Mouse (Mus musculus) heart, embryonic 12.5 days (tissue): ENCODE results near the gene Polr2b. TPM values are rescaled to one million over a fixed set of nuclear protein-coding genes. Genes with fewer than 3 reads are reported as not detected.

Experiments
- ATAC-seq: fragments of 200-750 bp; cut with Nextera tagmentation; 2 replicates; pipeline ENCODE4 v1.8.0; 2017; ENCODE audit warnings: moderate TSS enrichment, moderate library complexity; ENCODE audit not compliant: insufficient number of reproducible peaks, low FRiP score
- H3K27ac ChIP-seq: fragments of 300-500 bp; sonication (generic); 2 replicates; pipeline ENCODE4 v1.5.1; 2016; ENCODE audit warnings: mild to moderate bottlenecking, moderate library complexity; ENCODE audit not compliant: poor library complexity, severe bottlenecking
- H3K27me3 ChIP-seq: fragments of 300-500 bp; sonication (generic); replicated peaks from 2 replicates; pipeline ENCODE4 v1.6.1; 2016; ENCODE audit warnings: mild to moderate bottlenecking, moderate library complexity
- H3K36me3 ChIP-seq: fragments of 300-500 bp; sonication (generic); 2 replicates; pipeline ENCODE4 v1.6.1; 2016; ENCODE audit warnings: mild to moderate bottlenecking, moderate library complexity
- H3K4me1 ChIP-seq: fragments of 300-500 bp; sonication (generic); replicated peaks from 2 replicates; pipeline ENCODE4 v1.6.1; 2016; ENCODE audit warnings: mild to moderate bottlenecking
- H3K4me2 ChIP-seq: fragments of 300-500 bp; sonication (generic); 2 replicates; pipeline ENCODE4 v1.6.1; 2016; ENCODE audit warnings: mild to moderate bottlenecking, moderate library complexity
- H3K4me3 ChIP-seq: fragments of 300-500 bp; sonication (generic); 2 replicates; pipeline ENCODE4 v1.5.1; 2016; ENCODE audit warnings: mild to moderate bottlenecking
- H3K9ac ChIP-seq: fragments of 300-500 bp; sonication (generic); 2 replicates; pipeline ENCODE4 v1.6.1; 2016; ENCODE audit warnings: mild to moderate bottlenecking, moderate library complexity
- H3K9me3 ChIP-seq: fragments of 300-500 bp; sonication (generic); replicated peaks from 2 replicates; pipeline ENCODE4 v1.6.1; 2016; ENCODE audit warnings: mild to moderate bottlenecking, moderate library complexity
- WGBS: fragments of 180-500 bp; shearing (Covaris S2); methylation state at CpG from one replicate; pipeline ENCODE4 v1.1.7; 2016; 5-methylcytosine and 5-hydroxymethylcytosine counted together
- polyA plus RNA-seq: library from polyadenylated mRNA; unstranded; fragments of >200 nt; fragmentation: Nextera tagmentation; extraction: Ambion mirVana; gene quantifications from 2 replicates; pipeline ENCODE4 v1.2.1, GENCODE M21; 2016

The Polr2b gene
- polyA plus RNA-seq: 46.1 and 49.9 TPM in 2 replicates

DNA sequence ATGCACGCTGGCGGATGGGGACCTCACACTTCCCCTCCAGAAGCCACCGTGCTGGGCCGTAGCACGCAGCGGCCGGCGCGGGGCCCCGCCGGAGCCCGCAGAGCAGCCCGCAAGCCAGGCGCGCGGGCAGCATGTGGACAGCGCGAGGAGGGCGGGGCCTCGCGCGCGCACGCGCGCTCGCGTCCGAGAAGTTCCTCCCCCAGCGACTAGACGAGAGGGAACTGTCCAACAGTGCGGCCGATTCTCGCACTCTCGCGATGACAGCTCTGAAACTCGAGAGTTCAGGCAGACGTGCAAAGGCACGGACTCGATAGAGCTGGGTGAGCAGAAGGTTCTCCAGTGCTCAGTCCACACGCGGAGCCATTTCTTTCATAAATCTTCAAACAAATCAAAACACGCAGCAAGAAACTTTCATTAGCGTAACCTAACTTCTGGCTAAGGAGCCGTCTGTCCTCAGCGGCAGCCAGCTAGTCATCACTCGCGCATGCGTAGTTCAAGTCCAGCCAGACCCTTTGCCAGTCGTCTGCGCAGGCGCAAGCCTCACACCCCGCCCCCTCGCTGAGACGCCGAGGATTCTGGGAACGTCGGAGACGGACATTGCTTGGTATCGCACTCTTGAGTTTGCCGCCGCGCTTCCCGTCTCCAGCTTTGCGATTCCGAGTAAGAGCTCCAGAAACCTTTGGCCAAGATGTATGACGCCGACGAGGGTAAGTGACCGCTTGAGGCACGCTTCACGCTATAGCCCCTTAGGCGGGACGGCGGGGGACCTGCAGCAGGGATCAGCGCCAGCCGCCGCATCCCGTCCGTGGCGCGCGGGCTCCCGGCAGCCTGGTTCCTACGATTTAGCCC is at the start of gene Polr2b, which contains the start of gene Noa1:
Polr2b (plus strand) TSS at position 224 of the 849 bp plus-strand sequence.
Noa1 (minus strand) TSS at position 161 of the 849 bp plus-strand sequence.
- Histone ChIP-seq H3K9me3 (no peaks in the 10 kb centered on the region), H3K4me1 (peaks cover 21% of the 10 kb centered on the region), H3K4me3 (peak within 1 kb of the TSS; percentile 86), H3K36me3 (peaks cover 41% of the 10 kb centered on the region), H3K27ac (peak within 1 kb of the TSS; percentile 92), H3K27me3 (no peaks in the 10 kb centered on the region), H3K9ac (peak within 1 kb of the TSS; percentile 85), H3K4me2 (peak within 1 kb of the TSS; percentile 94)
- peak; percentile 97 for ATAC-seq
- under 1% methylated on average over 85 of the region's 85 CpGs for WGBS

GRCm38 (mm10) chr5:77261137-77261536 is 48.8 kb upstream of the Polr2b start:
- H3K27me3 ChIP-seq: no peaks in the 10 kb centered on the region
- WGBS: 61% methylated on average over 4 of the region's 4 CpGs
- no peak overlapping the region for H3K9ac ChIP-seq
- H3K4me1 ChIP-seq: no peaks in the 10 kb centered on the region
- ATAC-seq: no peak
- H3K36me3 ChIP-seq: no peaks in the 10 kb centered on the region
- no peaks in the 10 kb centered on the region for H3K9me3 ChIP-seq
- H3K27ac ChIP-seq: no peak overlapping the region
- H3K4me2 ChIP-seq: no peak overlapping the region
- H3K4me3 ChIP-seq: no peak overlapping the region

- ATAC-seq: no peak
- H3K36me3 ChIP-seq: no peaks in the 10 kb centered on the region
- no peaks in the 10 kb centered on the region for H3K4me1 ChIP-seq
- no peak overlapping the region for H3K9ac ChIP-seq
- H3K27ac ChIP-seq: no peak overlapping the region
- no peak overlapping the region for H3K4me3 ChIP-seq
- no peak overlapping the region for H3K4me2 ChIP-seq
- 78% methylated on average over 5 of the region's 5 CpGs for WGBS
- no peaks in the 10 kb centered on the region for H3K9me3 ChIP-seq
- no peaks in the 10 kb centered on the region for H3K27me3 ChIP-seq
Measured at GRCm38 (mm10) chr5:77262105-77262504, 47.8 kb upstream of the Polr2b start.

DNA sequence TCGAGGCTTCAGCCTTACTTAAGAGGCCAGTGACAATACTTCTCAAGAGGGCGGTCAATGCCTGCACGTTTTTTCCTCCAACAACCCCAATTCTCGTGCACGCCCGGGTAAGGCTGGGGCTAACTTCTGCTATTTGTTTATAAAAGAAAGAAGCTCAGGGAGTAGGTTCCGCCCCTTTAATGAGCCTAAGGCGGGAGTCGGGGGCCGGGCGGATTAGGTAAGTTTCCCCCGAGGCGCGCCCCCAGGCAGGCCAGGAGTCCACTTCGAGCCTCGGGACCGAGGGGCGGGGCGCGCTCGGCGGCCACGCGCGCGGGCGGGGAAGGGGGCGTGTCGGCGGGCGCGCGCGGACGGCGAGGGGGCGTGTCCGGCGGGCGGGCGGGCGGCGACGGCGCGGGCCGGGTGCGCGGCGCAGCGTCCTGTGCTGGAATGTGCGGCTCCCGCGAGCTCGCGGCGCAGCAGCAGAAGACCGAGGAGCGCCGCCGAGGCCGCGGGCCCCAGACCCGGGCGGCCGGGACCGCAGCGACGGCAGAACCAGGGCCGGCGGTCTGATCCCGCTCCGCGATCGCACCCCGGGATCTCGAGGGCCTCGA is 44.8 kb upstream of the Polr2b start, which contains the start of gene Rest:
Rest (plus strand) TSS at position 411 of the 590 bp plus-strand sequence.
- H3K9me3 ChIP-seq: no peaks in the 10 kb centered on the region
- H3K4me3 ChIP-seq: peak within 1 kb of the TSS; percentile 66
- H3K27me3 ChIP-seq: no peaks in the 10 kb centered on the region
- H3K27ac ChIP-seq: peak within 1 kb of the TSS; percentile 96
- peaks cover 16% of the 10 kb centered on the region for H3K4me1 ChIP-seq
- H3K9ac ChIP-seq: peak within 1 kb of the TSS; percentile 82
- under 1% methylated on average over 78 of the region's 78 CpGs for WGBS
- peak within 1 kb of the TSS; percentile 67 for H3K4me2 ChIP-seq
- peak; percentile 87 for ATAC-seq
- peaks cover 22% of the 10 kb centered on the region for H3K36me3 ChIP-seq

GRCm38 (mm10) chr5:77265671-77266065 is 44.3 kb upstream of the Polr2b start:
- H3K9ac ChIP-seq: peak overlapping the region; percentile 82
- WGBS: 1% methylated on average over 37 of the region's 53 CpGs
- peak overlapping the region; percentile 66 for H3K4me3 ChIP-seq
- no peaks in the 10 kb centered on the region for H3K27me3 ChIP-seq
- peak; percentile 85 for ATAC-seq
- peak overlapping the region; percentile 67 for H3K4me2 ChIP-seq
- H3K36me3 ChIP-seq: peaks cover 23% of the 10 kb centered on the region
- peaks cover 18% of the 10 kb centered on the region for H3K4me1 ChIP-seq
- peak overlapping the region; percentile 96 for H3K27ac ChIP-seq
- H3K9me3 ChIP-seq: no peaks in the 10 kb centered on the region

DNA sequence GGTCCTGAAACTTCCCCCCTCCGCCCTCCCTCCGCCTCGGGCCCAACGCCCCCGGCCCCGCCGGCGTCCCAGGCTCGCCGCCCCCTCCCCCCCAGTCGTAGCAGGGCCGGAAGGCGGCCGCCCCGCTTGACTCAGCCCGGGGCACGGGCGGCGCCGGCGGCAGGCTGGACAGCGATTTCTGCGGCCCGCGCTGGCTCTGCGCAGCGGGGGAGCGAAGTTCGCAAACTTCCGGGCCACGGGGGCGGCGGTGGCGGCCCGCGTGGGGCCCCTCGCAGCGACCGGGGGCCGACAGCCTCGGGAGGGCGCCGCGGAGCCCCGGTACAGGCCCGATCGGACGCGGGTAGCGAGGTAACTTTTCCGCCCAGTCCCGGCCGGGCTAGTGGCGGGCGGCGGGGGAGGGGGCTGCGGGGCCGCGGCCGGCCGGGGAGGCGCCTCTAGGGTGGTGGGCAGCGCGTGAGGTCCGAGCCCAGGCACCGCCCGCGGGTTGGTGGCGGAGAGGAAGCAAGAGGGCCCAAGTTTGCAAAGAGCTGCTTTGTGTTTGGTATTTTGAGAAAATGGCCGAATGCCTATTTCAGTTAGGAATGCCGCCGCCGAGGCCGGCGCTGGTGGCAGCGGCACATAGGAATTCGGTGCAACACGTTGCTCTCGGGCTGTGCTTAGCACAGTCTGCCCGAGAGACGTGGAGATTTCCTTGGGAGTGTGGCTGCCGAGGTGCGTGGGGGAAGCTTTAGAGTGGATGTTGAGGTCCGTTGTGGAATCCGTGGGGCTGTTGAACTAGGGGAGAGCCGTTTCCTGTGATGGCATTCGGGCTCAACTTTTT is 43.7 kb upstream of the Polr2b start:
- Histone ChIP-seq H3K9ac (peak overlapping the region; percentile 82), H3K4me3 (peak overlapping the region; percentile 66), H3K27me3 (no peaks in the 10 kb centered on the region), H3K27ac (peak overlapping the region; percentile 96), H3K4me2 (peak overlapping the region; percentile 67), H3K4me1 (peaks cover 21% of the 10 kb centered on the region), H3K36me3 (peaks cover 29% of the 10 kb centered on the region), H3K9me3 (no peaks in the 10 kb centered on the region)
- under 1% methylated on average over 51 of the region's 87 CpGs for WGBS
- peak; percentile 81 for ATAC-seq

DNA sequence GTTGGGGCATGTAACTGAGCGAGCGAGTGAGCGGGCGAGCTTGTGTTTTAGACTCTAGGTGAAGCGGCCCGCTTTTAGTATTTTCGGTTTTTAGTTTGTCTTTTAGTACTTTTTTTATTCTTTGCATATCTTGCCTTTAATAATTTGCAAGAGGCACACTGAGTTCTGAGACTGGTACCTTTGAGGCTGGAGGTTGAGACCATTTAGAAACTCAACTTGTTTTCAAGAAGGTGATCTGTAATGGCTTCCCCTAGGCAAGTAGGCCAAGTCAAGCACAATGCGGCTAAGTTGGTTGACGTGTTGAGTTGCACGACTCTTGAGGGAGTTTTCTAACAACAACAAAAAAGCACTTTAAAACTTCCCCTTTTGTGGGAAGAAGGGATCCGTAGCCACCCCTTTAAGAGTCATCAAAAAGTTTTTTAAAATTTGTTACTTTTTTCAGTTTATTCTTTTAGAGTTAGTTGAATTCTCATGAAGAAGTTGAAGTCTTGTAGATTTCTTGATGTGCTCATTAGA is 43.0 kb upstream of the Polr2b start:
- Histone ChIP-seq H3K36me3 (peaks cover 36% of the 10 kb centered on the region), H3K27ac (peak overlapping the region; percentile 96), H3K27me3 (no peaks in the 10 kb centered on the region), H3K9me3 (no peaks in the 10 kb centered on the region), H3K4me3 (peak overlapping the region; percentile 66), H3K4me1 (peaks cover 21% of the 10 kb centered on the region), H3K9ac (peak overlapping the region; percentile 82), H3K4me2 (peak overlapping the region; percentile 67)
- 3% methylated on average over 11 of the region's 11 CpGs for WGBS
- ATAC-seq: no peak

DNA sequence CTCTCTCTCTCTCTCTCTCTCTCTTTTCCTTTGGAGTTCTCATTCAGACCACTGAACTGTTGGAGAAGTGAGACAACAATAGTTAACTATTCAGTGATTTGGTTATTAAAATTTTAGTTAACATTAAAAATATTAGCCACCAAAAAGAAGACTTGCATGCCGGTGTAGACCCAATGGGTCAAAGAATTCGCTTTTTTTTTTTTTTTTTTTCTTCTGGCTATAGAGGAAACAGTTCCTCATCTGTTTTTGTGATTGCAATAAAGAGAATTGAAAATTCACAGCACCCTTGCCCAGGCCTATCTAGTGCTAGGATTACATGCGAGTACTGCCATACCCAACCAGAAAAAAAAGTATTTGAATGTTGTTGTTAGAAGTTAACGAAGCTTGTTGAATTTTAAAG is 42.5 kb upstream of the Polr2b start:
- 66% methylated on average over 4 of the region's 4 CpGs for WGBS
- H3K27me3 ChIP-seq: no peaks in the 10 kb centered on the region
- no peak overlapping the region for H3K27ac ChIP-seq
- H3K36me3 ChIP-seq: peaks cover 41% of the 10 kb centered on the region
- H3K9me3 ChIP-seq: no peaks in the 10 kb centered on the region
- no peak overlapping the region for H3K9ac ChIP-seq
- peaks cover 21% of the 10 kb centered on the region for H3K4me1 ChIP-seq
- no peak for ATAC-seq
- H3K4me2 ChIP-seq: peak overlapping the region; percentile 67; the same call in 1 of the 2 replicates
- H3K4me3 ChIP-seq: peak overlapping the region; percentile 66

DNA sequence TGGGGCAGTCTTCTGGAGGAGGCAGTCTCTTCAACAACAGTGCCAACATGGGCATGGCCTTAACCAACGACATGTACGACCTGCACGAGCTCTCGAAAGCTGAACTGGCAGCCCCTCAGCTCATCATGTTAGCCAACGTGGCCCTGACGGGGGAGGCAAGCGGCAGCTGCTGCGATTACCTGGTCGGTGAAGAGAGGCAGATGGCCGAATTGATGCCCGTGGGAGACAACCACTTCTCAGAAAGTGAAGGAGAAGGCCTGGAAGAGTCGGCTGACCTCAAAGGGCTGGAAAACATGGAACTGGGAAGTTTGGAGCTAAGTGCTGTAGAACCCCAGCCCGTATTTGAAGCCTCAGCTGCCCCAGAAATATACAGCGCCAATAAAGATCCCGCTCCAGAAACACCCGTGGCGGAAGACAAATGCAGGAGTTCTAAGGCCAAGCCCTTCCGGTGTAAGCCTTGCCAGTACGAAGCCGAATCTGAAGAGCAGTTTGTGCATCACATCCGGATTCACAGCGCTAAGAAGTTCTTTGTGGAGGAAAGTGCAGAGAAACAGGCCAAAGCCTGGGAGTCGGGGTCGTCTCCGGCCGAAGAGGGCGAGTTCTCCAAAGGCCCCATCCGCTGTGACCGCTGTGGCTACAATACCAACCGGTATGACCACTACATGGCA is 41.9 kb upstream of the Polr2b start:
- Histone ChIP-seq H3K27ac (no peak overlapping the region), H3K4me3 (no peak overlapping the region), H3K9ac (no peak overlapping the region), H3K4me1 (peaks cover 21% of the 10 kb centered on the region), H3K27me3 (no peaks in the 10 kb centered on the region), H3K36me3 (peaks cover 47% of the 10 kb centered on the region), H3K4me2 (no peak overlapping the region), H3K9me3 (no peaks in the 10 kb centered on the region)
- WGBS: 93% methylated on average over 30 of the region's 30 CpGs
- ATAC-seq: no peak

DNA sequence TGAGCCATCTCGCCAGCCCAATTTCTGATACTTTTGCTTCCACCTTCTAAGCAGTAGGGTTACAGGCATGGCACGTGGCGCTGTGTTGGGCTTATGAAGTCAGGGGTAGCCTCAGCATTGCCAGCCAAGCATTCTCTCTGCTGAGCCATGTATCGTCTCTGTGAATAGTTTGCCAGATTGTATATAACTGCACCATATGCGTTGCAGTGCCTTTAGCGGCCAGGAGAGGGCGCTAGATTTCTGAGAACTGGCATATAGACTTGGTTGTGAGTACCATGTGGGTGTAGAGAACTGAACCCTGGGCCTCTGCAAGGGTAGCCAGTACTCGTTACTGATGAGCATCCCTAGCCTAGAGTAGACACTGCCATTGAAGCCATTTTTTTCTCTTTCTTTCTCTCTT is 40.5 kb upstream of the Polr2b start:
- no peak overlapping the region for H3K9ac ChIP-seq
- H3K27me3 ChIP-seq: no peaks in the 10 kb centered on the region
- no peaks in the 10 kb centered on the region for H3K9me3 ChIP-seq
- H3K27ac ChIP-seq: no peak overlapping the region
- 74% methylated on average over 8 of the region's 8 CpGs for WGBS
- peaks cover 60% of the 10 kb centered on the region for H3K36me3 ChIP-seq
- H3K4me2 ChIP-seq: no peak overlapping the region
- H3K4me1 ChIP-seq: peaks cover 21% of the 10 kb centered on the region
- H3K4me3 ChIP-seq: no peak overlapping the region
- no peak for ATAC-seq
